Mouse (Mus musculus): ENCODE data around the gene Med12l. TPM values are rescaled to one million over a fixed set of nuclear protein-coding genes. Genes with fewer than 3 reads are reported as not detected.

The Med12l gene
- polyA plus RNA-seq, 1 experiment from 2014 or later, result 4.7 TPM

DNA sequence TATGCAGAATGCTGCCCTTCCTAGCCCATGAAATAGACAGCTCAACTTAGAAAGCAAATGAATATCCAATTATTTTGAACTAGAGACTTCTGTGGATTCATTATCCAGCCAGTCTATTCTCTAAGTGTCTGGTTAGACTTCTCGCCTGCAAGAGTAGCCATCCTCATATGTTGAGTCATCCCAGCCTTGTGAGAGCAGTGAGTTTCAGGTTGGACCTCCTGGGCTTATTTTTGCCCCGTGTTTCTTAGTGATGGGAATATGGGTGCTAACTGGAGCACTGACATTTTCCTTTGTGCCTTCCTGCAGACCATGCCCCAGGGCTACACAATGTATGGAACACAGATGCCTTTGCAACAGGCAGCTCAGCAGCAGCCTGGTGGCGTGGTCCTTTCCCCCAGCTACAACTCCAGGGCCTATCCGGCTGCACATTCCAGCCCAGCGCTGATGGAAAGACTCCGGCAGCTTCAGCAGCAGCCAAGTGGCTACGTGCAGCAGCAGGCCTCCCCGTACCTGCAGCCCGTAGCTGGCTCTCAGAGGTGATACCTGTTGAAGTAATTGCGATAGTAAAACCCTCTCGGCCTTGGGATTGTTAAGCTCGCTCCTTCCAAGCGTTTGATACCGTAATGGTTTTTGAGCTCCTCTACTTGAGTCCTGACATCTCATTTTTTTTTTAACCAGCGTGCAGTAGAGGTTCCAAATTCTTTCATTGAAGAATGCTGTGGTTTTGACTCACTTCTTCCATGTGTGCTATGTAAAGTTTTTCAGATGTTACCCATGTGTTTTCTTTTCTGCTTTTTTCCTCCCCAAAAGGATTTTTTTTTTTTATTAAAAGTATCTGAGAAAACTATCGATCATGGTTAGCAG is 290.3 kb downstream of the Med12l start:
- no peaks in the 10 kb centered on the region for H3K36me3 ChIP-seq (ENCODE audit: control insufficient read depth, insufficient read depth, low read length)
- no peaks in the 10 kb centered on the region for H3K27me3 ChIP-seq (ENCODE audit: control insufficient read depth, insufficient read depth, low read length)
- DNase-seq (ENCODE audit: low spot score) (no peak), ATAC-seq (ENCODE audit: low FRiP score) (no peak)
- no peak overlapping the region for H3K9ac ChIP-seq (ENCODE audit: low read depth, low read length)
- H3K4me3 ChIP-seq (ENCODE audit: low read depth, low read length), result no peak overlapping the region
- H3K27ac ChIP-seq (ENCODE audit: low read depth, low read length), result no peak overlapping the region
- 86% methylated on average over 16 of the region's 16 CpGs for WGBS
- H3K9me3 ChIP-seq (ENCODE audit: control insufficient read depth, low read length), result no peaks in the 10 kb centered on the region
- H3K4me2 ChIP-seq (replicated peaks; ENCODE audit: low read depth, low read length), result no peak overlapping the region
- H3K4me1 ChIP-seq (replicated peaks; ENCODE audit: control insufficient read depth, insufficient read depth, low read length), result no peaks in the 10 kb centered on the region

DNA sequence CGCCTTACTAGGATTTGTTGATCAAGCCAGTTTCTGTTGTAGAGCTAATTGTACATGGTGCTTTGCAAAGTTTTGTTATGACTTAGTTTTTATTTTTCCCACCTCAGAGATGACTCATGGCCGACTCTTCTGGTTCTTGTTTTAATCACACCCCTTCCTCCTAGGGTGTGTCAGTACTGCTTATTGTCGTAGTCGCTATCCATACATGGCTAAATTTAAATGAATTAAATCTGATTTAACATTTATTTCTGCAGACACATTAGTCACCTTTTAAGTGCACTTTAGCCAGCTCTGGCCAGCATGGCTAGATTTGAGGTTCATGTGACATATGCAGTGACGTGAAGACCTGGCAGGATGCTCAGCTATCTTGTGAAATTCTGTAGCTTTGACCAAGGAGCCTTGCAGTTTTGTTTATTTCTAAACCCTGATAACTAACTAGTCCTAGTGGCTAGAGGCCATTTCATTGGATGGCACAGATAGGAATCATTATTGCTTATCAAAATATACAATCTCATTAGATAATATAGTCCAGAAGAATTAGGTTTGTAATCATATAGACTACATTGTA is 291.0 kb downstream of the Med12l start:
- DNase-seq (ENCODE audit: low spot score) (no peak), ATAC-seq (ENCODE audit: low FRiP score) (no peak)
- Histone ChIP-seq H3K36me3 (ENCODE audit: control insufficient read depth, insufficient read depth, low read length) (no peaks in the 10 kb centered on the region), H3K4me3 (ENCODE audit: low read depth, low read length) (no peak overlapping the region), H3K9ac (ENCODE audit: low read depth, low read length) (no peak overlapping the region), H3K27ac (ENCODE audit: low read depth, low read length) (no peak overlapping the region), H3K4me2 (replicated peaks; ENCODE audit: low read depth, low read length) (no peak overlapping the region), H3K27me3 (ENCODE audit: control insufficient read depth, insufficient read depth, low read length) (no peaks in the 10 kb centered on the region), H3K9me3 (ENCODE audit: control insufficient read depth, low read length) (no peaks in the 10 kb centered on the region), H3K4me1 (replicated peaks; ENCODE audit: control insufficient read depth, insufficient read depth, low read length) (no peaks in the 10 kb centered on the region)
- WGBS, result 94% methylated on average over 5 of the region's 5 CpGs

- ATAC-seq (ENCODE audit: low FRiP score) (no peak), DNase-seq (ENCODE audit: low spot score) (no peak)
- no peaks in the 10 kb centered on the region for H3K4me1 ChIP-seq (replicated peaks; ENCODE audit: control insufficient read depth, insufficient read depth, low read length)
- no peak overlapping the region for H3K4me2 ChIP-seq (replicated peaks; ENCODE audit: low read depth, low read length)
- H3K9me3 ChIP-seq (ENCODE audit: control insufficient read depth, low read length), result no peaks in the 10 kb centered on the region
- H3K27me3 ChIP-seq (ENCODE audit: control insufficient read depth, insufficient read depth, low read length), result no peaks in the 10 kb centered on the region
- H3K27ac ChIP-seq (ENCODE audit: low read depth, low read length), result no peak overlapping the region
- no peak overlapping the region for H3K4me3 ChIP-seq (ENCODE audit: low read depth, low read length)
- WGBS, result 86% methylated on average over 16 of the region's 16 CpGs
- no peak overlapping the region for H3K9ac ChIP-seq (ENCODE audit: low read depth, low read length)
- H3K36me3 ChIP-seq (ENCODE audit: control insufficient read depth, insufficient read depth, low read length), result no peaks in the 10 kb centered on the region
These were observed 292.0 kb downstream of the Med12l start for GRCm38 (mm10) chr3:59297653-59298052.

DNA sequence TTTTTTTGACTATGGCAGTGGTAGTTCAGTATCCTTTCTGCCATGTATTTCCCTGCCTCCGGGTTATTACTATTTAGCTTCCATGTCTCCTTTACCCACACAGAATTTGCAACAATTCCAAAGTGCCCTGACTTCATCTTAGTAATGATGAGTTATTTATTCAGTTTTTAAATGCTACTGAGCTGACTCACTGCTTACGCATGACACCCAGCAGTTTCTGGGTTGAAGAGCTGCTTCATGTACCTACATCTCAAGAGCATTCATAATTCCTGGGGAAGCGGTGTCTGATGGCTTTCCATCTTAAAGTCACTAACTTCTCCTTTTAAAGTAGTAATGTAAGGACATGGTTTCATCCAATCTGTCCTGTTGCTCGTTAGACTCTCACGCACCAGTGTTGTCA is 299.3 kb downstream of the Med12l start:
- Histone ChIP-seq H3K27me3 (ENCODE audit: control insufficient read depth, insufficient read depth, low read length) (no peaks in the 10 kb centered on the region), H3K4me3 (ENCODE audit: low read depth, low read length) (no peak overlapping the region), H3K9ac (ENCODE audit: low read depth, low read length) (no peak overlapping the region), H3K9me3 (ENCODE audit: control insufficient read depth, low read length) (no peaks in the 10 kb centered on the region), H3K36me3 (ENCODE audit: control insufficient read depth, insufficient read depth, low read length) (no peaks in the 10 kb centered on the region), H3K4me1 (replicated peaks; ENCODE audit: control insufficient read depth, insufficient read depth, low read length) (no peaks in the 10 kb centered on the region), H3K27ac (ENCODE audit: low read depth, low read length) (no peak overlapping the region), H3K4me2 (replicated peaks; ENCODE audit: low read depth, low read length) (no peak overlapping the region)
- DNase-seq (ENCODE audit: low spot score) (no peak), ATAC-seq (ENCODE audit: low FRiP score) (no peak)
- WGBS, result 95% methylated on average over 5 of the region's 5 CpGs

DNA sequence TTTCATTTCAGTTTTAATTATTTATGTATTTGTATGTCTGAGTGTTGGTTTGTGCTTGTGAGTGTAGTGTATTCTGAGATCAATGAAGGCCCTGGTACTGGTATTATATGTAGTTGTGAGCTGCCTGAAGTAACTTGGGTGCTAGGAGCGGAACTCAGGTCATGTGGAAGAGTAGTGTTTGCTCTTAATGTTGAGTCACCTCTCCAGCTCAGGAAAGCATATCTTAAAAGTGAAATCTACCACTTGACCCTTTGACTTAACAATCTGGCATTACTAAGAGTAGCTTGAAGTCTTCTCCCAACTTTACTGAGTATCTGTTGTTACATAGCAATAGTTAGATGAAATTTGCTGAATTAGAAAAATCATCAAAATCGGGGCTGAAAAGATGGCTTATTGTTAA is 299.9 kb downstream of the Med12l start:
- WGBS, result 96% methylated on average over 2 of the region's 2 CpGs
- Histone ChIP-seq H3K4me2 (replicated peaks; ENCODE audit: low read depth, low read length) (no peak overlapping the region), H3K4me3 (ENCODE audit: low read depth, low read length) (no peak overlapping the region), H3K27me3 (ENCODE audit: control insufficient read depth, insufficient read depth, low read length) (no peaks in the 10 kb centered on the region), H3K27ac (ENCODE audit: low read depth, low read length) (no peak overlapping the region), H3K4me1 (replicated peaks; ENCODE audit: control insufficient read depth, insufficient read depth, low read length) (no peaks in the 10 kb centered on the region), H3K9ac (ENCODE audit: low read depth, low read length) (no peak overlapping the region), H3K9me3 (ENCODE audit: control insufficient read depth, low read length) (no peaks in the 10 kb centered on the region), H3K36me3 (ENCODE audit: control insufficient read depth, insufficient read depth, low read length) (no peaks in the 10 kb centered on the region)
- ATAC-seq (ENCODE audit: low FRiP score) (no peak), DNase-seq (ENCODE audit: low spot score) (no peak)

- Histone ChIP-seq H3K36me3 (ENCODE audit: control insufficient read depth, insufficient read depth, low read length) (no peaks in the 10 kb centered on the region), H3K27me3 (ENCODE audit: control insufficient read depth, insufficient read depth, low read length) (no peaks in the 10 kb centered on the region), H3K9ac (ENCODE audit: low read depth, low read length) (no peak overlapping the region), H3K4me2 (replicated peaks; ENCODE audit: low read depth, low read length) (no peak overlapping the region), H3K27ac (ENCODE audit: low read depth, low read length) (no peak overlapping the region), H3K4me1 (replicated peaks; ENCODE audit: control insufficient read depth, insufficient read depth, low read length) (no peaks in the 10 kb centered on the region), H3K9me3 (ENCODE audit: control insufficient read depth, low read length) (no peaks in the 10 kb centered on the region), H3K4me3 (ENCODE audit: low read depth, low read length) (no peak overlapping the region)
- WGBS, result 87% methylated on average over 10 of the region's 10 CpGs
- DNase-seq (ENCODE audit: low spot score) (no peak), ATAC-seq (ENCODE audit: low FRiP score) (no peak)
These were observed 307.0 kb downstream of the Med12l start for GRCm38 (mm10) chr3:59312610-59313009.

GRCm38 (mm10) chr3:59316077-59316476 is 310.5 kb downstream of the Med12l start:
- no peaks in the 10 kb centered on the region for H3K4me1 ChIP-seq (replicated peaks; ENCODE audit: control insufficient read depth, insufficient read depth, low read length)
- ATAC-seq (ENCODE audit: low FRiP score) (0 out of 2 replicates have a peak, but pooled peaks have one; percentile 3), DNase-seq (ENCODE audit: low spot score) (no peak)
- H3K27ac ChIP-seq (ENCODE audit: low read depth, low read length), result no peak overlapping the region
- H3K27me3 ChIP-seq (ENCODE audit: control insufficient read depth, insufficient read depth, low read length), result no peaks in the 10 kb centered on the region
- no peaks in the 10 kb centered on the region for H3K9me3 ChIP-seq (ENCODE audit: control insufficient read depth, low read length)
- WGBS, result 82% methylated on average over 7 of the region's 7 CpGs
- H3K9ac ChIP-seq (ENCODE audit: low read depth, low read length), result no peak overlapping the region
- H3K4me3 ChIP-seq (ENCODE audit: low read depth, low read length), result no peak overlapping the region
- no peaks in the 10 kb centered on the region for H3K36me3 ChIP-seq (ENCODE audit: control insufficient read depth, insufficient read depth, low read length)
- H3K4me2 ChIP-seq (replicated peaks; ENCODE audit: low read depth, low read length), result no peak overlapping the region

GRCm38 (mm10) chr3:59321278-59321876 is 315.8 kb downstream of the Med12l start:
- no peaks in the 10 kb centered on the region for H3K27me3 ChIP-seq (ENCODE audit: control insufficient read depth, insufficient read depth, low read length)
- H3K9me3 ChIP-seq (ENCODE audit: control insufficient read depth, low read length), result no peaks in the 10 kb centered on the region
- 0 out of 2 replicates have a peak, but pooled peaks have one; percentile 53 for ATAC-seq (ENCODE audit: low FRiP score)
- no peak overlapping the region for H3K9ac ChIP-seq (ENCODE audit: low read depth, low read length)
- no peak overlapping the region for H3K27ac ChIP-seq (ENCODE audit: low read depth, low read length)
- no peaks in the 10 kb centered on the region for H3K36me3 ChIP-seq (ENCODE audit: control insufficient read depth, insufficient read depth, low read length)
- H3K4me3 ChIP-seq (ENCODE audit: low read depth, low read length), result no peak overlapping the region
- WGBS, result 53% methylated on average over 7 of the region's 7 CpGs
- no peak overlapping the region for H3K4me2 ChIP-seq (replicated peaks; ENCODE audit: low read depth, low read length)
- H3K4me1 ChIP-seq (replicated peaks; ENCODE audit: control insufficient read depth, insufficient read depth, low read length), result no peaks in the 10 kb centered on the region
- peak; percentile 64 for DNase-seq (ENCODE audit: low spot score)
